26 mouse cellular contexts compared by ENCODE assay signal in genomic region chr9:106262075-106262474, GRCm38 (mm10). TPM values are rescaled to one million over a fixed set of nuclear protein-coding genes. Genes with fewer than 3 reads are reported as not detected.
"Had no signal": no experiment of that assay in that cellular context is flagged by ENCODE, and none has a peak within 500 bp of the region (broad histone marks: within the 10 kb centered on the region; RNA-seq: fewer than 3 reads in every experiment).

No protein-coding gene starts in this region.

- DNase-seq: gastrocnemius, postnatal 14 days; gastrocnemius, postnatal 36 days; heart, adult 18-20 months; heart, postnatal 10 days; heart, postnatal 4 days; kidney, adult 11 months; kidney, adult 2 months; kidney, adult 9 months; kidney, postnatal 14 days; kidney, postnatal 36 days; layer of hippocampus, adult 9-11 months; layer of hippocampus, postnatal 36 days; left cerebral cortex, postnatal 4 days had no signal

- H3K4me1 ChIP-seq: heart, embryonic 12.5 days; hindbrain, embryonic 10.5 days; hindbrain, embryonic 12.5 days; hindbrain, embryonic 15.5 days; kidney, embryonic 15.5 days; limb, embryonic 13.5 days; liver, embryonic 12.5 days had no signal

- ATAC-seq: hindbrain, postnatal 0 days; intestine, embryonic 16.5 days had no signal

- H3K4me2 ChIP-seq: heart, embryonic 12.5 days; hindbrain, embryonic 12.5 days; hindbrain, embryonic 15.5 days; kidney, embryonic 15.5 days; limb, embryonic 13.5 days; limb, embryonic 15.5 days; liver, embryonic 12.5 days had no signal

- H3K9ac ChIP-seq: heart, embryonic 12.5 days; hindbrain, embryonic 12.5 days; hindbrain, embryonic 15.5 days; kidney, embryonic 15.5 days; limb, embryonic 13.5 days; limb, embryonic 15.5 days; liver, embryonic 12.5 days had no signal

- H3K27ac ChIP-seq: heart, embryonic 10.5 days; hindbrain, embryonic 10.5 days; hindbrain, embryonic 12.5 days; hindbrain, embryonic 15.5 days; hindbrain, postnatal 0 days; kidney, embryonic 15.5 days; kidney, postnatal 0 days; limb, embryonic 13.5 days; limb, embryonic 15.5 days; liver, embryonic 12.5 days had no signal

- H3K36me3 ChIP-seq: heart, embryonic 10.5 days; heart, embryonic 12.5 days; hindbrain, embryonic 10.5 days; hindbrain, embryonic 12.5 days; hindbrain, embryonic 15.5 days; kidney, embryonic 15.5 days; limb, embryonic 13.5 days; limb, embryonic 15.5 days; liver, embryonic 12.5 days had no signal

- H3K9me3 ChIP-seq: heart, embryonic 10.5 days; heart, embryonic 12.5 days; hindbrain, embryonic 10.5 days; hindbrain, embryonic 12.5 days; hindbrain, embryonic 15.5 days; kidney, embryonic 15.5 days; limb, embryonic 13.5 days; limb, embryonic 15.5 days; liver, embryonic 12.5 days had no signal

- H3K4me3 ChIP-seq: heart, embryonic 10.5 days; heart, embryonic 12.5 days; hindbrain, embryonic 10.5 days; hindbrain, embryonic 12.5 days; hindbrain, embryonic 15.5 days; kidney, embryonic 15.5 days; limb, embryonic 13.5 days; limb, embryonic 15.5 days; liver, embryonic 12.5 days had no signal

- H3K27me3 ChIP-seq: heart, embryonic 12.5 days; hindbrain, embryonic 12.5 days; hindbrain, embryonic 15.5 days; kidney, embryonic 15.5 days; limb, embryonic 13.5 days; limb, embryonic 15.5 days had no signal

RNA-seq across cellular contexts. Expression of gene Tlr9, which starts 39.7 kb away (rescaled TPM):
- polyA plus RNA-seq: heart, embryonic 10.5 days; heart, embryonic 12.5 days; hindbrain, embryonic 10.5 days; limb, embryonic 11.5 days had no signal
